Mouse (Mus musculus) liver, embryonic 14.5 days (tissue): Measurements from ENCODE around the gene Hspa13.

Experiments used
- CTCF ChIP-seq: IDR thresholded peaks from 2 replicates; pipeline ENCODE4 v1.5.1; 2016; ENCODE audit warnings: antibody characterized with exemption, low read depth, control low read depth
- EP300 ChIP-seq: IDR thresholded peaks from 2 replicates; pipeline ENCODE4 v1.6.1; 2016; ENCODE audit warnings: antibody characterized with exemption, low read depth

DNA sequence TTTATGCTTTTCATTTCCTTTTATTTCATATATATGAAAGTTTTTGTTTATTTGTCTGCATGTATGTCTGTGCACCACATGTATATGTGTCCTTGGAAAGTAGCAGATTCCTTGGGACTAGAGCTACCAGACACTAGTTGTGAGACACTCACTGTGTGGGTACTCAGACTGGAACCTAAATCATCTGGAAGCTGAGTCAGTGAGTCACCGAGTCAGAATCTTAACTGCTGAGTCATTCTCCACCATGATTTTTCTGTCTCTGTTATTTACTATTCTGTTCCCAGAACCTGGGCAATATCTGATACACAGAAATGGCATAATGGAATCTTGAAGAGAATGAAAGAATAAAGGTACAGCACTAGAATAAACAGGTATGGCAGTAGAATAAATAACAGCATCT, 14.0 kb downstream of the Hspa13 start:
- TF ChIP-seq CTCF (no peak), EP300 (no peak)
